Mouse (Mus musculus): ENCODE data around the gene Basp1.

DNA sequence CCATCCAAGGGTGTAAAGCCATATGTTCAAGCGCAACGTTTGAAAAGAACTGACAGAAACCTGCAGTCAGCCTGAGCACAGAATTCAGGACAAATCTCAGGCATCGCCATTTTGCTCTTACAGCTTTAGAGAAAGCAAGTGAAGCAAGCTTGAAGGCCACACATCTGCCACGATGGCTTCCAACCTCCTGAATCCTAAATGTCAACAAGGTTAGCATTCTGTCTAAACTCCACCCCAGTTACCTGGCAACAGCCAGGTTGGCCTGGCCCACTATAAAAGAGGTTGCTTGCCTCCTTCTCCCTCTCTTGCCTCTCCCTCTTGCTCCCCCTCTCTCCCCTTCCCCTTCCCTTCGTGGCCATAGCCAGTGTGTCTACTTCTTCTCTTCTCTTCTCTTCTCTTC is 33.5 kb downstream of the Basp1 start:
- TF ChIP-seq CTCF (conservative IDR thresholded peaks at IDR 0.05 in 1 of 2, IDR thresholded peaks at IDR 0.05 in 1 of 2; ENCODE audit: low read depth in 2 of 2, low read length in 2 of 2), result no peak
- TF ChIP-seq ZMIZ1 (IDR thresholded peaks at IDR 0.05; ENCODE audit: low read depth, low read length), result no peak
- TF ChIP-seq POLR2A (IDR thresholded peaks at IDR 0.05; ENCODE audit: low read depth, low read length), result no peak
- no peak for TF ChIP-seq SIN3A (IDR thresholded peaks at IDR 0.05; ENCODE audit: low read length)

All from CH12.LX (cell line).